Mouse (Mus musculus) right cerebral cortex, postnatal 10 days (tissue): ENCODE data around the gene Mif.

Experiments
- DNase-seq, 2 experiments: peaks; one replicate each; pipeline ENCODE4 v3.0.0; 2021; ENCODE audit warnings: low spot score in 2 of 2

Mif gene

DNA sequence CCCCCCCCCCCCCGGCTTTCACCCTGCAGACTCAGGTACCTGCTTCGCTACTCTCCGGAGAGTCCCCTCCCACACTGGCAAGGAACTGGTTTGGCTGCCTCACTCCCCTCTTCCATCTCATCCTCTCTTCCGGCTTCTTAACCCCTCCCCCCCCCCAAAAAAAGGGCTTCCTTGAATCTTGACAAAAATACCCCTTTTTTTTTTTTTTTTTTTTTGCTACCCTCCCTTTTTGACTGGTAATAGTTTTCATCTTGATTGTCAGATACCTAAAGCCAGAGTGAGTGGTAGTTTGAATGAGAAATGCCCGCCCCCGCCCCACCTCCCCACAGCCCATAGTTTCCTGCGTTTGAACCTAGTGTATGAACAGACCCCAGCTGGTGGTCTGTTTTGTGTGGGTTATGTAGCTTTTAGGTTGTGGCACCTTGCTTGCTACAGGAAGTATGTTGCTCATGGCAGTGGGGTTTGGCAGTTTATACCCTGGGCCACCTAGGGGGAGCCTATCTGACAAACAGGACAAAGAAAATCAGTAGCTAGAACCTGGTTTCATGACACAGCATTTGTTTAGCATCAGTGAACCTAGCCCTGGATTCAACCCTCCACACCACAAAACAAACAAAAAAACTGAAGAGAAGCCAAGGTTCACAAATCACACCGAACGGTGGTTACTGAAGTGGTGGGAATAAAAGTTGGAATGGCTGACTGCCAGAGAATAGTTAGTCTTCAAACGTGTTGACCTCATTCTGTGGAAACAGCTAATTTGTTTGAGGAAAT is 24.1 kb downstream of the Mif start:
- no peak for DNase-seq

DNA sequence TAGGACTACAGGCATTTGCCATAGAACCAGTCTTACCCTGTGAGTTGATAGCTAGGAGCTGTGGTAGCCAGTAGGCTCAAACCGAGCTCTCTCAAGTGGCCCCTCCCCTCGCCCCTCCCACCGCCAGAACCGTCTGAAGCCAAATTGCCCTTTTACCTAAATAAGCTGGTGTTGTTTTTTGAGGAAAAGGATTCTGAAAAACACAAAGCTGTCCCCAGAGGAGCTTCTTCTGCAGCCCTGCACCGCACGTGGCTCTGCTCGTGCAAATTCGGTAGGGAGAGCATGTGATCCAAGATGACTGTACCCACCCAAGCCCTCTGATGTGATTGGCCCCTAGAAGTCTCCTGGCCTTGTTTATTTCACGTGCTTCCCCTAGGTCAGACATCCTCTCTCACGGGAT is 24.7 kb downstream of the Mif start:
- peak; percentile 54 to 61 for DNase-seq

DNA sequence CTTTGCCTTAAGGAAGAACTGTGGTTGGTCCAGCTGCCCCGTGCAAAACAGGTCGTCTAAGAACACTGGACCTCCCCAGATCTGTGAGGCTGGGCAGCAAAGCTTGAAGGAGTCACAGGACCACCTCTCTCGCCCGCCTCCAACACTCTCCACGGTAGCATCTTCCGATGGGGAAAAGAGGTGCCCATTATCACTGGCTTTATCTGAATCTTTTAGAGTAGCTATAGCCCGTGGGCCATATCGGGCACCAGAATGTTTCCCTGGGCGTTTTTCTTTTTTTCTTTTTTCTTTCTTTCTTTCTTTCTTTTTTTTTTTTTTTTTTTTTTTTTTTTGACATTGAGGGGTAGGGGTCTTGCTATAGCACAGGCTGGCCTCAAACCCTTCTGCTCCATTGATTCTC is 25.3 kb downstream of the Mif start:
- no peak for DNase-seq

DNA sequence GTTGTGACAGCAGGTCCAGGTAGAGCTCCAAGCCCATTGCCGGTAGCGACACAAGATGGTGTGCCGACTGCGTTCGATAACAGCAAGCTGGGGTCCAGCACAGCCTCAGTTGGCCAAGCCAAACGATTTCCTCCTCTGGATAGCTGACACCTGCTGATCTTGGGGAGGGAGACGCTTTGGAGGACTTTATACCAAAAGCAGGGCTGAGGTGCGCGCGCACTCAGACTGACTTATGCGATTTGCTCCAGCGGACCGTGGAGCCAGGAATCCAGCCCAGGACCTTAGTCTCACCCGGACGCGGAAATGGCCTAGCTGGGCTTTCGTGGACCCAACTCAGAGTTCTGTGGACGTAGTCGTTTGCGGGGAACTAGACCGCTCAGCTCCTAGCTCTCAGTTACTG is 25.8 kb downstream of the Mif start:
- DNase-seq, result peak; percentile 61 to 64

DNA sequence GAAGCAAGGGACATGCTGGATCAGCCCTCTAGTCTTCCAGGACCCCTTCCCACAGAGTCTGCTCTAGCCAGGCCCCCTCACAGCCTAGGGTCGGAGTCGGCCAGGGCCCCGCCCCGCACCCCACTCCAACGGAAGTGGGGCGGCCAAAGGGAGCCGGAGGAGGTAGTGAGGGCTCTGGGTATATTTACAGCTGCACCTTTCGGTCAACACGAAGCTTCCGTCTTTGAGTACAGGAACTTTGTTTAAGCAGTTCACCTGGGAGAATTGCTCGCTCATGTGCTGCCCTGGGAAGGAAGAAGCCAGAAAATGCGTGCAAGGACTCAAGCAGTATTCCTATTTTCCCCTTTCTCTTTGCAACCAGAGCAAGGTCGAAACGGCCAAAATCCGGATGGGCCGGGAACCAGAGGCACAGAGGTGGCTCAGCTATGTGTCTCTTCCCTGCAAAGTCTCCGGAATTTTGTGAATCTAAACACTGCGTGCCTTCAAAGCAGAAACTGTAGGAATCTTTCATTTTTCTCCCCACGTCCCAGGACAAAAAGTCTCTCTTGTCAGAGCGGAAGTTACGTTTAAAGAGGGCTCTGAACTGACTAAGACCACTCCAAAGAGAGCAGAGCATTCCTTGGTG is 26.5 kb downstream of the Mif start:
- DNase-seq, result no peak

DNA sequence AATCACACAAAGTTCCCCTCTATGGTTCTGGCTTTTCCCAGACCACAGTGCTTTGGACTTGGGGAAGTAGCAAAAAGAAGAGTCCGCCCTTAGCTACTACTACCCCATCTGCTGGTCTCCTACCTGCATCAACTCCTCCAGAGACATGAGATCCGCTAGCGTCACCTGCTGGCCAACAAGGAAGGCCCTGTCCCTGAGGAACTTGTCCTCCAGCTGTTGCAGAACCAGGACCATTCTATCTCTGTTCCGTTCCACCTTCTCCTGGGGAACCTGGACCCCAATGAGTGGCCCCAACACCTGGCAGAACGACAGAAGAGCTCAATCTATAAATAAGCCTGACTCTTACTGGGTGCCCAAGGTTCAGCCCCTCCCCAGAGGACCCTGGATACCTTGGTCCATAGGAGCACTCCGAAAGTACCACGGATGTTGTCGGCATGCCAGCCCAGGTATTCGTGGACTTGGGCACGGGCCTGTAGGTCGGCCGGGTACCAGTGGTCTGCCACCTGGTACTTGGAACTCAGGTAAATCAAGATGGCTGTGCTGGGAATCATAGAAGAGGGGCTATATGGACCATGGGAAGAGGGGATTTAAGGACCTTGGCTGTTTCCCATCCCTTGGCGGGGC is 27.7 kb downstream of the Mif start:
- DNase-seq, result peak in 1 of 2 experiments; percentile 58

DNA sequence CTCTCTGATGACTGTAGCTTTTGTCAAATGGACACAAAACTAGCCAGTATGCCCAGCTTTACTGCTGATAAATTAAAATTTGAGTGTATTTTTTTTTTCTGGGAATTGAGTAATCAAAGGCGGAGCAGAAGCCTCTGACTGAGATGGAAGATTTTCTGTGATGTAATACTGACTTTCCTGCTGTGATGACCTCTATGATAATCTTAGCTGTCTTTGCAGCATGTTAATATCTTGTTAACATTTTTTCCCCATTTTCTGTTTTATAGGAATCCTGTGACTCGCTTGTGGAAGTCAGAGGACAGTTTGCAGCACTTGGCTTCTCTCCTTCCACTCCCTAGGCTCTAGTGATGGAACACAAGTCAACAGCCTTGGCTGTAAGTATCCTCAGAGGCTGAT is 29.8 kb downstream of the Mif start:
- DNase-seq, result no peak

DNA sequence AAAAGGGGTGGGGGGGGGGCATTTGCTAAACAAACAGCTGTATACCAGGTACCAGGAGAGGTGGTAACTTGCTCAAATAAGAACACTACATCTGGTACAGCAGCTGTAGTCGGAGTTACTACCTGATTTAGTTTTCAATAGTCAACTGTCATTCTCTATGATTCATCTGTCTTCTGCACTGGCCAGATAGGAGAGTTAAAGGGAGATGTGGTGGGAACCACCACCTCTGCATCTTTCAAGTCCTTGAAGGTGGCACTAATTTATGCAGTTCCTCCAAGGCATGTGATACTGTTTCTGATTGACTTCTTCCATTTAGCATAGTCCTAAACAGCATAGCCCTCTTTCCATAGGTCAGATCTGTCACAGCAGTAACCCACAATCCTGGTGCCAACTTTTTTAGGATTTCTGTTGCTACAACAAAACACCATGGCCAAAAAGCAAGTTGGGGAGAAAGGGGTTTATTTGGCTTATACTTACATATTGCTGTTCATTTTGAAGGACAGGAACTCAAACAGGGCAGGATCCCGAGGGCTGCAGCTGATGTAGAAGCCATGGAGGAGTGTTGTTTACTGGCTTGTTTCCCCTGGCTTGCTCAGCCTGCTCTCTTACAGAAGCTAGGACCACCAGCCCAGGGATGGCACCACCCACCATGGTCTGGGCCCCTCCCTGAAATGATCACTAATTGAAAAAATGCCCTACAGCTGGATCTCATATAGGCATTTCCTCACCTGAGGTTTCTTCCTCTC is 30.3 kb downstream of the Mif start:
- DNase-seq, result no peak

DNA sequence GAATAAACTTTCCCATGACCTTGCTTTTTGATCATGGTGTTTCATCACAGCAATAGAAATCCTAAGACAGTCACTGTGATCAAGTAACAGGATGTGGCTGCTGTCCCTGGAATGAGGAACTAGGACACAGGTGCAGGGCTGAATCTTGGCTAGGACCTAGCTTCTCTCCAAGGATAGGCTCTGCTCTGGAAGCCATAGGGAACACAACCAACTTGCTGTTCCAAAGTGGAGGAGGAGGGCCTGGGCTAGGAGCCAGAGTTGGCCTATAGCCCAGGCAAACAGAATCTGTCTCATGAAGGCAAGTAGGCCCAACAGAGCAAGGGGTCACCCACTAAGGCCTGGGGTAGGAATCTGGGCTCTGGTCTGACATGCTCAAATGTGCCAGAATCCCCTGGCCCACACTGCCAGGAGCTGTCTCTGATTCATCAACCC is 31.5 kb downstream of the Mif start:
- DNase-seq, result peak; percentile 74 to 79

DNA sequence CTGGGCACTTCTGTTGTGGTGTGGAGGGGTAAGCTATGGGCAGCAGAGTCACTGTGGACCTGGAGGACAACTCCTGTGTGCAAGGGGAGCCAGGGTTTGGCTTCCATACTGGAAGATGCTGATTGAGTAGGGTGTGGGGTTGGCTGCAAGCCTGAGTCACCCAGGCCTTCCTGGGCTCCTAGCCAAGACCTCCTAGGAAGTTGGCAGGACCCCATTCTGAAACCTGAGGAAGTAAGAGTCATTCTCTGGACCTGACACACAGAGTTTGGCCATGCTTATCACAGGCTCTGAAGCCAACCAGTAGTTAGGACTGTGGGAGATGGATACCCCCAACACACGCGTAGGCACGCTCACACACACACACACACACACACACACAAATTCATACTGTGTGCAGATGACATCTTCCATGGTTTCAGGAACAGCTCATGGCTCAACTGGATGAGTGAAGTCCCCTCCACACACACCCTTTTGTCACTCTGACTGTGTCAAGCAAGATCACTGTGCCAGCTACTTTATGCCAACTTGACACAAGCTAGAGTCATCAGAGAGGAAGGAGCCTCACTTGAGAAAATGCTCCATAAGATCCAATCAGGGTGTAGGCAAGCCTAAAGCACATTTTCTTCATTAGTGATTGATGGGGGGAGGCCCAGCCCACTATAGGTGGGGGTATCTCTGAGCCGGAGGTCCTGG is 32.2 kb downstream of the Mif start:
- DNase-seq, result peak; percentile 54 to 58

DNA sequence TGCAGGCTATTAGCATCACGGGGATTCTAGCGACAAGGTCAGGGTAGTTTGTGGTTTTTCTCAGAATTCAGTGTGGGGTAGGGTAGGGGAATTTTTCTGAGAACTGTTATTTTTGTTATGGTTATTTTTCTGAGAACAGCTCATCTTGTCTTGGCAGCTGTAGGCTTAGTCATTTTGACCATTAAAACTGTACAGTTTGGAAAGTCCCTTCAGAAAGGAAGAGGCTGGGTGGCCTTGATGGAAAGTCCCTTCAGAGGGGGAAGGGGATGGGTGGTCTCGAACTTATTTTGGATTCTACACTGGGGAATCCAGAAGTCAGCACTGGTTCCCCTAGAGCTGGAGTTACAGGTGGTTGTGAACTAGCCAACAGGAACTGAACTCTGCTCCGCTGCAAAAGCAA is 35.5 kb downstream of the Mif start:
- DNase-seq, result no peak

DNA sequence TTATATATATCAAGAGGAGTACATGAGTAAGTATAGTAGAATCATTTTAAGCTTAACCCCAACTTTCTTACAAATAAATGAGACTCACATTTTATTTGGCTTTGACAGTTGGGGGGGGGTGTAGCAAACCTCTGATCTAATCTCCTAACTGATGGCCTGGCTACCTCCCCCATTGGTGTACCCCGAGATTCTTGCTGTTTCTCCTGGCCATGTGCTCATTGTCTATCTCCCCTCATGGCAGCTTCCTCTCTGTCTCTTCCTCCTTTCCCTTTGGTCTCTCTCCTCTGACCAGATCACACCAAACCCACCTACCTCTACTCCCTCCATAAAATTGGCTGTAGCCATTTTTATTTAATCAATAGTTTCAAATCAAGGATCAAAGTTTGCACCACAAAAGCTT is 36.3 kb downstream of the Mif start:
- no peak for DNase-seq

DNA sequence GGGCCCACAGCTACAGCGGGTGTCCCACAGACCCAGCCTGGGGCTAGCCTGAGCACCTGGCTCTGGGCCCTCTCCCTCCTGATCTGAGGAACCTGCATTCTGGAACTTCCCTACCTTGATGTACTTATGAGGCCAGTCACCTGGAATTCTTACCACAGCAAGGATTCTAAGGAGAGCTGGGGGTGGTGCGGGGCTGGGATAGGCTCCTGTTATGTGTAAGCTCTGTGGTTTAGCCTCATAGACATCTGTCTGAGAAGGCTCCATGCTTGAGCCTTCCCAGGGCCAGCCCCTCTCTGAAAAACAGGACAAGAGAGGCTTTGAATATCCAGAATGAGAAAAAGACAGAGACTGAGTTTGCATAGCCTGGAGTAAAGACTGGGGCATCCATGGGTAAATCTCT is 37.6 kb downstream of the Mif start, which contains the start of gene Gstt4:
Gene Gstt4, minus strand, starts transcription at position 101 of the 400 bp plus-strand sequence.
- no peak for DNase-seq

DNA sequence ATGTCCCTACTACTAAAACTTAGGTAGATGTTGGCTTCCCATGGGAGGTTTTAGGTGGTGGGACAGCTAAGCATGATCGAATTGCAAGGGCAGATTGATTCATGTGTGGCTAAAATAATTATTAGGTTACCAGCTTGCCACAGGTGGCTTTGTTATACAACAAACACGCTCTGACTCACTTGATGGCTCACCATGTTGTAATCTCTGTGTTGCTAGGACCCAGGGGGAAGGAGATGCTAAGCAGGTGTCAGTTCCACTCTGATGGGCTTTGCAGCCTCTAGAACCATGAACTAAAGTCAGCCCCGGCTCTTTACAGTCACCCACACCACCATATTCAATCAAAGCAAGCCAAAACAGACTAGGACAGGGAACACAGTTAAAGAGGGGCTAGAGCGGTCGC is 40.2 kb downstream of the Mif start:
- no peak for DNase-seq

DNA sequence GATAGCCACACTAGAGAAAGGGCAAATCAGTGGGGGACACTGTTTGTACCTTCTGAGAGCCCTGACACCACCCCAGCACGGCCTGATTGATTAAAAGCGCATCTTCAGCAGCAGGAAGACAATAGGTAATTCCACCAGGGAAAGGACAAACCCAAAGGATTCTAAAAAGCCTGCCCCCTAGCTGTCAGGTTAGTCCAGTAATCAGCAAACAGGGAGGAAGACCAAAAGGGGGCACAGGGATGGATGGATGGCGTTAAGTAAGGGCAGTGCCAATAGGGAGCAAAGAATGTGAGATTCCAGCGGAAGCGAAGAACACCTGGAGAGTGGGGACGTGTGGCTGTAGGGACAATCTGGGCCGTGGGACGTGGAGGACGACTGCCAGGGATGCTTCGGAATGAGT is 41.4 kb downstream of the Mif start:
- no peak for DNase-seq
